Mouse (Mus musculus) olfactory bulb, adult 2 months (tissue): ENCODE data around the gene AC109138.7.

Experiments used
- CTCF ChIP-seq: fragments of 200-500 bp; IDR thresholded peaks from 2 replicates; pipeline ENCODE4 v1.5.1; 2012; ENCODE audit warnings: low read depth, mild to moderate bottlenecking, low read length, moderate library complexity; ENCODE audit not compliant: insufficient read depth
- POLR2A ChIP-seq: fragments of 200-500 bp; IDR thresholded peaks from 2 replicates; pipeline ENCODE4 v1.6.1; 2012; ENCODE audit warnings: mild to moderate bottlenecking, low read depth, low read length, moderate library complexity; ENCODE audit not compliant: insufficient read depth

DNA sequence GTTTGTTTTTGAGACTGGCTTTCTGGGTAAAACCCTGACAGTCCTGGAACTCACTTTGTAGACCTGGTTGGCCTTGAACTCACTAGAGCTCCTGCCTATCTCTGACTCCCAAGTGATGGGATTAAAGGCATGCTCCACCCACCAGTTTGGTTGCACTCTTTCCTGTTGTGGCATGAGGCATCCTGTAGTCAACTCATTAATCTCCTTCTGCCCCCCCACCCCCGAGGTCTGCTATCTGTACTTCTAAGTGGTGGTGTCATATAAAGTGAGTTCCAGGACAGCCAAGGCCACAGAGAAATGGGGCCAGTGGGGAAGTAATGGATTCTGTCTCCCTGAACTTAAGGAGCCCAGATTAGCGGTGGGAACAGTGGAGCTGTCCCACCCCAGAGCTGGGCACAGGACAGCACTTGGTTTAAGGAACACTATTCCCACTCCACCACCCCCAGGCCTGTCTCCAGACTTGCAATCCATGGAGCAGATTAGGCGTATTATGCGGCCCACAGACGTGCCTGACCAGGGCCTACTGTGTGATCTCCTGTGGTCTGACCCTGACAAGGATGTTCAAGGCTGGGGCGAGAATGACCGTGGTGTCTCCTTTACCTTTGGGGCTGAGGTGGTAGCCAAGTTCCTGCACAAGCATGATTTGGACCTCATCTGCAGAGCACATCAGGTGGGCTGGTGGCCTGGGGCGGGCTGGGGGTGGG, 20.0 kb upstream of the AC109138.7 start:
- TF ChIP-seq POLR2A = no peak
- TF ChIP-seq CTCF = no peak
